Mouse (Mus musculus) liver, adult 2 months (tissue): ENCODE results near the gene Tmub1.

Source experiments
- CTCF ChIP-seq: fragments of 200-500 bp; IDR thresholded peaks from 2 replicates; pipeline ENCODE4 v1.5.1; 2011; ENCODE audit warnings: low read depth, low read length, control low read depth
- POLR2A ChIP-seq: fragments of 200-500 bp; IDR thresholded peaks from 2 replicates; pipeline ENCODE4 v1.6.1; 2011; ENCODE audit warnings: low read length, control low read depth; ENCODE audit not compliant: insufficient read depth; ENCODE audit errors: extremely low read depth

DNA sequence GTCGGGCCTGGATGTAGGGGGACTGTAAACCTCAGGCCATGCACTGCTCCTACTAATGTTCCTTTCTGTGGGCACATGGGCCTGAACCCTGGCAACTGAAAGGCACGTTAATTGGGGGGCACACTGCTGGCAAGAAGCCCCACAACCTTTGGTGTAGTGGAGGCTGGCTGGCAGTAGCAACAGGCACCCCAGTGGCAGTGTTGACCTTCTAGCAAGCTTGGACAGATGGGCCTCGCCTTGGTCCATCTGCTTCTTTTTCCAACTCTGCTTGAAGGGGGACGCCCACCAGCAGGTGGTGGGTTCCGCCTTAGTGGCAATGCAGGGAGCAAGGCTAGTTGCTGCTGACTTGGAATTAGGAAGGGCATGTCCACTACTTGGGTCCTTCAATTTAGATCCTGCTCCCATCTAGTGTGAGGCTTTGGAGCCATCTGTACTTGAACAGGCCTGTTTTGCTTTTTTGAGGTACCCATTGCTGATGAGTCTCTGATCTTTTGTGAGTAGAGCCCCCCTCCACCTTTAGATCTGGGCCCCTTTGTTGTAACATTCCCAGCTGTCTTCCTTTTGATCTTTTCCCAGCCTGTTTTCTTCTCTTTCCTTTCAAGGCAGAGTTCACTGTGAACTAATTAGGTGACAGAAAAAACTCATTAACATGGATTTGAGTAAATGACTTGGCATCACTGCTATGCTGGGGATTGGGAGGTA, 5.8 kb upstream of the Tmub1 start:
- TF ChIP-seq POLR2A (no peak), CTCF (no peak)
